Mouse (Mus musculus): Measurements from ENCODE around the gene Cacna1a. TPM values are rescaled to one million over a fixed set of nuclear protein-coding genes. Genes with fewer than 3 reads are reported as not detected.
A peak's percentile ranks its signal among the peaks of the same experiment; 100 is the strongest.

Gene Cacna1a
- polyA plus RNA-seq, 1 experiment from 2014 or later: 4.0 TPM

GRCm38 (mm10) chr8:84636051-84636691 is 247.9 kb downstream of the Cacna1a start:
- Histone ChIP-seq H3K27ac (peak overlapping the region; percentile 75), H3K4me3 (replicated peaks) (no peak overlapping the region), H3K36me3 (no peaks in the 10 kb centered on the region), H3K27me3 (no peaks in the 10 kb centered on the region), H3K4me1 (peaks cover 38% of the 10 kb centered on the region), H3K9ac (no peak overlapping the region), H3K9me3 (replicated peaks) (0 out of 2 replicates have a peak, but pooled peaks cover 3% of the 10 kb centered on the region), H3K4me2 (no peak overlapping the region)
- ATAC-seq (replicated peaks; ENCODE audit: low FRiP score): no peak
- 84% methylated on average over 17 of the region's 17 CpGs for WGBS

GRCm38 (mm10) chr8:84637946-84638554 is 249.8 kb downstream of the Cacna1a start:
- peak overlapping the region; percentile 60 for H3K4me3 ChIP-seq (replicated peaks)
- H3K4me1 ChIP-seq: peaks cover 38% of the 10 kb centered on the region
- no peak for ATAC-seq (replicated peaks; ENCODE audit: low FRiP score)
- peak overlapping the region; percentile 88 for H3K4me2 ChIP-seq
- peak overlapping the region; percentile 94 for H3K27ac ChIP-seq
- no peaks in the 10 kb centered on the region for H3K27me3 ChIP-seq
- no peaks in the 10 kb centered on the region for H3K36me3 ChIP-seq
- peak overlapping the region; percentile 62 for H3K9ac ChIP-seq
- WGBS: 34% methylated on average over 8 of the region's 8 CpGs
- H3K9me3 ChIP-seq (replicated peaks): no peaks in the 10 kb centered on the region

- ATAC-seq (replicated peaks; ENCODE audit: low FRiP score): peak; percentile 24
- Histone ChIP-seq H3K9ac (peak overlapping the region; percentile 62), H3K4me1 (peaks cover 38% of the 10 kb centered on the region), H3K27me3 (no peaks in the 10 kb centered on the region), H3K27ac (peak overlapping the region; percentile 94), H3K9me3 (replicated peaks) (no peaks in the 10 kb centered on the region), H3K36me3 (no peaks in the 10 kb centered on the region), H3K4me3 (replicated peaks) (peak overlapping the region; percentile 60), H3K4me2 (peak overlapping the region; percentile 88)
- 1% methylated on average over 50 of the region's 52 CpGs for WGBS
These were observed 250.4 kb downstream of the Cacna1a start for GRCm38 (mm10) chr8:84638555-84639161.

- H3K4me1 ChIP-seq: peaks cover 34% of the 10 kb centered on the region
- under 1% methylated on average over 106 of the region's 106 CpGs for WGBS
- no peaks in the 10 kb centered on the region for H3K9me3 ChIP-seq (replicated peaks)
- ATAC-seq (replicated peaks; ENCODE audit: low FRiP score): peak; percentile 94
- H3K27me3 ChIP-seq: no peaks in the 10 kb centered on the region
- peak overlapping the region; percentile 62 for H3K9ac ChIP-seq
- H3K27ac ChIP-seq: peak overlapping the region; percentile 94
- peak overlapping the region; percentile 88 for H3K4me2 ChIP-seq
- peak overlapping the region; percentile 60 for H3K4me3 ChIP-seq (replicated peaks)
- H3K36me3 ChIP-seq: no peaks in the 10 kb centered on the region
These were observed 251.1 kb downstream of the Cacna1a start for GRCm38 (mm10) chr8:84639162-84640009.

- no peaks in the 10 kb centered on the region for H3K9me3 ChIP-seq (replicated peaks)
- peak overlapping the region; percentile 88 for H3K4me2 ChIP-seq
- H3K27ac ChIP-seq: peak overlapping the region; percentile 66
- H3K27me3 ChIP-seq: no peaks in the 10 kb centered on the region
- no peaks in the 10 kb centered on the region for H3K36me3 ChIP-seq
- H3K4me3 ChIP-seq (replicated peaks): peak overlapping the region; percentile 60
- no peak for ATAC-seq (replicated peaks; ENCODE audit: low FRiP score)
- peak overlapping the region; percentile 42; the same call in 1 of the 2 replicates for H3K9ac ChIP-seq
- 30% methylated on average over 9 of the region's 9 CpGs for WGBS
- H3K4me1 ChIP-seq: peaks cover 30% of the 10 kb centered on the region
These were observed 251.9 kb downstream of the Cacna1a start for GRCm38 (mm10) chr8:84640010-84640588.

- Histone ChIP-seq H3K4me3 (replicated peaks) (no peak overlapping the region), H3K27me3 (no peaks in the 10 kb centered on the region), H3K4me2 (0 out of 2 replicates have a peak overlapping the region, but pooled peaks have one; percentile 88), H3K36me3 (no peaks in the 10 kb centered on the region), H3K9ac (no peak overlapping the region), H3K4me1 (peaks cover 23% of the 10 kb centered on the region), H3K9me3 (replicated peaks) (no peaks in the 10 kb centered on the region), H3K27ac (0 out of 2 replicates have a peak overlapping the region, but pooled peaks have one; percentile 66)
- ATAC-seq (replicated peaks; ENCODE audit: low FRiP score): no peak
- 70% methylated on average over 7 of the region's 7 CpGs for WGBS
These were observed 252.5 kb downstream of the Cacna1a start for GRCm38 (mm10) chr8:84640617-84641294.

- Histone ChIP-seq H3K27ac (no peak overlapping the region), H3K36me3 (no peaks in the 10 kb centered on the region), H3K27me3 (no peaks in the 10 kb centered on the region), H3K9me3 (replicated peaks) (no peaks in the 10 kb centered on the region), H3K4me2 (no peak overlapping the region), H3K4me1 (peaks cover 16% of the 10 kb centered on the region), H3K9ac (no peak overlapping the region), H3K4me3 (replicated peaks) (no peak overlapping the region)
- WGBS: 68% methylated on average over 1 of the region's 1 CpGs
- no peak for ATAC-seq (replicated peaks; ENCODE audit: low FRiP score)
These were observed 253.5 kb downstream of the Cacna1a start for GRCm38 (mm10) chr8:84641578-84642361.

- peaks cover 20% of the 10 kb centered on the region for H3K4me1 ChIP-seq
- no peak overlapping the region for H3K27ac ChIP-seq
- no peaks in the 10 kb centered on the region for H3K27me3 ChIP-seq
- no peaks in the 10 kb centered on the region for H3K36me3 ChIP-seq
- ATAC-seq (replicated peaks; ENCODE audit: low FRiP score): no peak
- H3K9me3 ChIP-seq (replicated peaks): no peaks in the 10 kb centered on the region
- H3K4me3 ChIP-seq (replicated peaks): no peak overlapping the region
- no peak overlapping the region for H3K9ac ChIP-seq
- 76% methylated on average over 5 of the region's 5 CpGs for WGBS
- H3K4me2 ChIP-seq: no peak overlapping the region
These were observed 254.8 kb downstream of the Cacna1a start for GRCm38 (mm10) chr8:84643019-84643418.

- no peaks in the 10 kb centered on the region for H3K36me3 ChIP-seq
- no peaks in the 10 kb centered on the region for H3K9me3 ChIP-seq (replicated peaks)
- H3K9ac ChIP-seq: no peak overlapping the region
- H3K27ac ChIP-seq: peak overlapping the region; percentile 69
- peaks cover 8% of the 10 kb centered on the region for H3K4me1 ChIP-seq
- H3K27me3 ChIP-seq: no peaks in the 10 kb centered on the region
- ATAC-seq (replicated peaks; ENCODE audit: low FRiP score): no peak
- H3K4me3 ChIP-seq (replicated peaks): no peak overlapping the region
- WGBS: 63% methylated on average over 6 of the region's 6 CpGs
- H3K4me2 ChIP-seq: peak overlapping the region; percentile 56; the same call in 1 of the 2 replicates
These were observed 258.6 kb downstream of the Cacna1a start for GRCm38 (mm10) chr8:84646800-84647199.

GRCm38 (mm10) chr8:84647461-84647901 is 259.2 kb downstream of the Cacna1a start:
- Histone ChIP-seq H3K27ac (peak overlapping the region; percentile 69), H3K4me2 (peak overlapping the region; percentile 56), H3K9me3 (replicated peaks) (no peaks in the 10 kb centered on the region), H3K36me3 (no peaks in the 10 kb centered on the region), H3K4me1 (peaks cover 8% of the 10 kb centered on the region), H3K4me3 (replicated peaks) (peak overlapping the region; percentile 26), H3K9ac (peak overlapping the region; percentile 21; the same call in 1 of the 2 replicates), H3K27me3 (no peaks in the 10 kb centered on the region)
- WGBS: 4% methylated on average over 14 of the region's 14 CpGs
- 0 out of 2 replicates have a peak, but pooled peaks have one; percentile 67 for ATAC-seq (replicated peaks; ENCODE audit: low FRiP score)

Measured in kidney, embryonic 15.5 days (tissue).